Mouse (Mus musculus) ES-Bruce4 (cell line): ENCODE results near the gene Ddx23.

Source experiments
- CTCF ChIP-seq: IDR thresholded peaks from one replicate; pipeline ENCODE4 v1.8.1; 2011; ENCODE audit warnings: low read depth, low read length
- POLR2A ChIP-seq: IDR thresholded peaks from one replicate; pipeline ENCODE4 v1.8.1; 2011; ENCODE audit warnings: low read length; ENCODE audit not compliant: insufficient read depth

- TF ChIP-seq CTCF (no peak), POLR2A (no peak)
Measured at GRCm38 (mm10) chr15:98622721-98623120, 40.0 kb downstream of the Ddx23 start.
